Mouse (Mus musculus): ENCODE data around the gene Blm. TPM values are rescaled to one million over a fixed set of nuclear protein-coding genes. Genes with fewer than 3 reads are reported as not detected.

The Blm gene
- polyA plus RNA-seq, 1 experiment from 2014 or later: 7.4 TPM

DNA sequence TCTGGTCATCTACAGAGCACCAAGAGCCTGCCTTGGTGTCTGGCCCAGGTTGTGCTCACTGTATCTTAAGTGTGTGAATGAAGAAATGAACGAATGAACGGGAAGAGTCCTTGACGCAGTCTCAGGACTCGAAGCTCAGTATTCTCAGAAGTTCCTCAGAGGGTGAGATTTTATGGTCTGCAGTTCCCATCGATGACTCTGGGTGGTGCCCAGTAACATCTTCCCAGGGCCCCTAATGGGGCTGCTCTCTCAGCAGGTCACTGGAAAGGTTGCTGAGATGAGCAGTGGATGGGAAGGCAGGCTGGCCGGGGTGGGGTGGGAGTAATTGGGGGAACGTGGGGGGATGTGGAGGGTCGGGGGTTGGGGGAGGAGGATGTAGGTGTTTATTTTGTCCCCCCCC lies 23.2 kb upstream of the Blm start:
- H3K9me3 ChIP-seq (replicated peaks): no peaks in the 10 kb centered on the region
- 52% methylated on average over 8 of the region's 8 CpGs for WGBS
- no peak overlapping the region for H3K4me3 ChIP-seq (replicated peaks)
- H3K9ac ChIP-seq (replicated peaks): no peak overlapping the region
- H3K27ac ChIP-seq (replicated peaks): no peak overlapping the region
- H3K4me2 ChIP-seq: no peak overlapping the region
- ATAC-seq (ENCODE audit: low FRiP score): no peak
- H3K36me3 ChIP-seq: no peaks in the 10 kb centered on the region
- no peaks in the 10 kb centered on the region for H3K4me1 ChIP-seq
- H3K27me3 ChIP-seq (replicated peaks): no peaks in the 10 kb centered on the region

DNA sequence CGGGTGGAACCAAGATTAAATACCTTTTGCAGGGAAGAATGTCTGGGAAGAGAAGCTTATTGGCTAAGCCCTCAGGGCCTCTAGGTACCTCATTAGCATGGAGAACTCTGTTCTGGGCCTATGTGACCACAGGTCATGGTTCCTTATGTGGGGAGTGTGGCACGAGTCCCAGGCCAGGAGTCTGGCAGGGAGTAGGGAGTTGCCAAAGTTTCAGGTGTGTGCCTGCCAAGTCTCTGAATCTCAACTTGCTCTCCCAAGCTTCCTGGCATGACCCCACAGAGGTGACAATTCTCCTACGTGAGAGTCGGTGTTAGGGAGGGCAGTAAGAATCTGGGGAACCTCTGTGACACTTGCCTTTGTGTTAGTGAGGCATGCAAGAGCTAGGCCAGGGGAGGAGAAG lies 22.2 kb upstream of the Blm start:
- Histone ChIP-seq H3K27me3 (replicated peaks) (no peaks in the 10 kb centered on the region), H3K4me2 (no peak overlapping the region), H3K27ac (replicated peaks) (no peak overlapping the region), H3K4me1 (no peaks in the 10 kb centered on the region), H3K9ac (replicated peaks) (no peak overlapping the region), H3K9me3 (replicated peaks) (no peaks in the 10 kb centered on the region), H3K36me3 (no peaks in the 10 kb centered on the region), H3K4me3 (replicated peaks) (no peak overlapping the region)
- ATAC-seq (ENCODE audit: low FRiP score): no peak
- WGBS: 85% methylated on average over 4 of the region's 4 CpGs

DNA sequence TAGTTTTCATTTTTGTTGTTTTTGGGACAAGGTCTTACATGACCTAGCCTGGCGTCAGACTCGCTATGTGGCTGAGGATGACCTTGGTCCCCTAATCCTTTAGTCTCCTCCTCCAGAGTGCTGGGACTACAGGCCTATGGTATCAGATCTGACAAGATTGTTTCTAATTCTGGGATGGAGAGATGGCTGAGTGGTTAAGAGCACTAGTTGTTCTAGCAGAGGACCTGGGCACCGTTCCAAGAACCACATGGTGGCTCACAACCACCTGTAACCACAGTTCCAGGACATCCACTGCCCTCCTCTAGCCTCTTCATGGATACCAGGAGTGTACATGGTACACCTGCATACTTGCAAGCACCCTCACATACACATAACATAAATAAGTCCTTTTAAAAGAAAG lies 21.2 kb upstream of the Blm start:
- Histone ChIP-seq H3K27ac (replicated peaks) (no peak overlapping the region), H3K27me3 (replicated peaks) (no peaks in the 10 kb centered on the region), H3K36me3 (no peaks in the 10 kb centered on the region), H3K4me1 (no peaks in the 10 kb centered on the region), H3K9me3 (replicated peaks) (no peaks in the 10 kb centered on the region), H3K4me2 (no peak overlapping the region), H3K4me3 (replicated peaks) (no peak overlapping the region), H3K9ac (replicated peaks) (no peak overlapping the region)
- no peak for ATAC-seq (ENCODE audit: low FRiP score)
- 84% methylated on average over 3 of the region's 3 CpGs for WGBS

DNA sequence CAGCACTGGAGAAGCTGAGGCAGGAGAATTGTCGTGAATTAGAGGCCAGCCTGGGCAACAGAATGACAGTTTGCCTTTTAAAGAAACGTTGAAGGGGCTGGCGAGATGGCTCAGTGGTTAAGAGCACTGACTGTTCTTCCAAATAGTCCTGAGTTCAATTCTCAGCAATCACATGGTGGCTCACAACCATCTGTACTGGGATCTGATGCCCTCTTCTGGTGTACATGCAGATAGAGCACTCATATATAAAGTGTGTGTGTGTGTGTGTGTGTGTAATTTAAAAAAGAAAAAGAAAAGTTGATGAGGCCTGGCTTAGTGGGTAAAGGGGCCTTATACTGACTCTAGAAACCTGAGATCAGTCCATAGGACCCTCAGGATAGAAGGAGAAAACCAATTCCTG lies 20.2 kb upstream of the Blm start:
- Histone ChIP-seq H3K4me1 (no peaks in the 10 kb centered on the region), H3K4me3 (replicated peaks) (no peak overlapping the region), H3K27ac (replicated peaks) (0 out of 2 replicates have a peak overlapping the region, but pooled peaks have one; percentile 45), H3K27me3 (replicated peaks) (no peaks in the 10 kb centered on the region), H3K36me3 (no peaks in the 10 kb centered on the region), H3K9me3 (replicated peaks) (no peaks in the 10 kb centered on the region), H3K4me2 (no peak overlapping the region), H3K9ac (replicated peaks) (no peak overlapping the region)
- WGBS: 72% methylated on average over 3 of the region's 3 CpGs
- no peak for ATAC-seq (ENCODE audit: low FRiP score)

DNA sequence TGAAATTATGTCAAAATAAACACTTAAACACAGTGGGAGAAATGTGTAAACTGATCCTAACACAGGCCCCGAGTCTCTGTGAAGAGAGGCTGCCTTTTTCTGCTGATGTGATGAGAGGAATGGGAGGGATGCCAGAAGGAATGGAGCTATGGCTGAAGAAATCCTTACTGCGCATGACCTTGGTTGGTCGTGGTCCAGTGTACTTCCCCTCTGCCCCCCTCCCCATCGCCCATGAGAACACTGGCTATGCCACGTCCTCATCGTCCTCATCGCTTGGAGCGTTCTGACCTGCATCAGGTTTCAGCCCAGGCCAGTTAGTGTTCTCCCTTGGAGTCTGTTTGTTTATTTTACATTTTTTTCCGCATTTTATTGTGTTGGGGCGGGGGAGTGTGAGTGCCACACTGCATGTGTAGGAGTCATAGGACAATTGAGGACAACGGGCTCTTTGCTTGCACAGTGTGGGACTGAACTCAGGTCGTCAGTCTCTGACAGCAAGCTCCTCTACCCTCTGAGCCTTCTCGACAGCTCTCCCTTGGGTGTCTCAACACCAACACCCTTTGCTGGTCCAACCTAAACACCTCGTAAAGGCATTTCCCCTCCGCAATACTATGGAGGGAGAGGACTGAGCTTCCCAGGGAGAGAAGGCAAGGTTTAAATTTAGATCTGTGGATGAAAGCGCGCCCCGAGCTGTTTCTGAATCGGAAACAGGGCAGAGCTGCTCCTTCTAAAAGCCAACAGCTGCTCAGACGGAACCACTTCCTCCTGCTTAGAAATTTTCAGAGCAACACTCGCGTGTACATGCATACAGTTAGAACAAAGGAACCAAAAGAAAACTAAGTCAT lies 19.5 kb upstream of the Blm start:
- WGBS: 72% methylated on average over 22 of the region's 22 CpGs
- H3K9ac ChIP-seq (replicated peaks): no peak overlapping the region
- ATAC-seq (ENCODE audit: low FRiP score): no peak
- H3K27ac ChIP-seq (replicated peaks): peak overlapping the region; percentile 45; the same call in 1 of the 2 replicates
- H3K36me3 ChIP-seq: no peaks in the 10 kb centered on the region
- no peak overlapping the region for H3K4me2 ChIP-seq
- H3K4me3 ChIP-seq (replicated peaks): no peak overlapping the region
- no peaks in the 10 kb centered on the region for H3K9me3 ChIP-seq (replicated peaks)
- H3K27me3 ChIP-seq (replicated peaks): no peaks in the 10 kb centered on the region
- H3K4me1 ChIP-seq: no peaks in the 10 kb centered on the region

DNA sequence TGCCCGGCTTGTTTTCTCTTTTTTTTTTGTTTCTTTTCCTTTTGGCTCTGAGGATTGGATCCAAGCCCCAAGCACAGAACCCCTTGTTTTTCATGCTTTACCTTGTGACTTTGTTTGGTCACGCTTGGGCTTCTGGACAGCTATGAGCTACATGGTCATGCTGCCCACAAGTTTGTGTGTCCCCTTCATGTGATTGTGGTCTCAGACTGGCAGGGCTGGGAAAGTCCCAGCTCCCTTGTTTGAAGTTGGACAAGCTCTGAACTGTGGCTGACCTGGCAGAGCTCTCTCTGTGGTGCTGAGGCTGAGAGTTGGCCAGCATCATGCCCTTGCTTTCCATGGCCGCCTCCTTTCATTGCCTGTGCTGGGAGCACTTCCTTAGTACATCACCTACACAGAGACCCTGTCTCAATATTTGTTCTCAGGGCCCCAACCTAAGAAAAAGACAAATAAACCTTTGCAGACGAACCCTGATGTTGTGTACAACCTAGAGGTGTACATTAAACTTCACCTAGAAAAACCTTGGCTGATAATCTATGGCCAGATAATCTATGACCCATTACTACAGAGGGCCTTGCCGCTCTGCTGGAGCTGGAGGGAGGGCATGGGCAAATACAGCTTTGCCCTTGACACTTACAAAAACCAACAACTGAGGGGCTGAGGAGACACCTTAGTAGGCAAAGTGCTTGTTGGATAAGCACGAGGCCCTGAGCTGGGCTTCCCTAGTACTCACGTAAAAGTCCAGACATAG lies 13.8 kb upstream of the Blm start:
- no peak overlapping the region for H3K27ac ChIP-seq (replicated peaks)
- H3K4me3 ChIP-seq (replicated peaks): no peak overlapping the region
- ATAC-seq (ENCODE audit: low FRiP score): no peak
- no peaks in the 10 kb centered on the region for H3K9me3 ChIP-seq (replicated peaks)
- H3K27me3 ChIP-seq (replicated peaks): no peaks in the 10 kb centered on the region
- WGBS: 87% methylated on average over 7 of the region's 7 CpGs
- no peak overlapping the region for H3K4me2 ChIP-seq
- no peak overlapping the region for H3K9ac ChIP-seq (replicated peaks)
- H3K4me1 ChIP-seq: no peaks in the 10 kb centered on the region
- no peaks in the 10 kb centered on the region for H3K36me3 ChIP-seq

DNA sequence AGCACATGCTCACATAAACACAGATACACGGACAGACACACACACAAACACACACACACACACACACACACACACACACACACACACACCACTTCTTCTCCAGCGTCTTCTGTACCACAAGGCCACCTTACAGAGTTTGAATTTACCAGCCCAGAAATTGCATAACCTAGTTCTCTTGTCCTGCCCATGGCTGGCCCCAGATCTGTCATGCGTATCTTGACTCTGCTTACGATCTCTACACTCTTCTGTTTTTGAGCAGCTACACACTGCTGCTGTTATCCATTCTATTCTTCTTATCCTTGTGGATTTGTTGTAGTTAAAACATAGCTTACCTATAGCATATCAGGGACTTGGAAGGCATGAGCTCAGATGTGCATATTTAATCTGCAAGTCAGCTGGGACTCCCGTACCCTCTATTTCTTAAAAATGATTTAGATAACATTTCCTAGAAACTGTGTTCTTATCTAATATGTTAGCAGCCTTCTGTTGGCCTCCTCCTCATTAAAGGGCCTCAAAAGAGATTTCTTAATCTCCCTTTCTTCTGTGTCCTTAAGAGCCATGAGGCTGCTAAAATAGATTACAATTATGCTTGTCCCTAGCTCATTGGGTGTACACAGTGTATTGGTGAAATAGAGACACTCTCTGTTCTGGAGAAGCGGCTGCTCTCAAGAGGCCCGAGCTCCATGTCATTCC lies 7.4 kb upstream of the Blm start:
- WGBS: 92% methylated on average over 7 of the region's 7 CpGs
- Histone ChIP-seq H3K9me3 (replicated peaks) (no peaks in the 10 kb centered on the region), H3K4me2 (no peak overlapping the region), H3K9ac (replicated peaks) (no peak overlapping the region), H3K27ac (replicated peaks) (no peak overlapping the region), H3K36me3 (no peaks in the 10 kb centered on the region), H3K27me3 (replicated peaks) (peaks cover 3% of the 10 kb centered on the region; the same call in 1 of the 2 replicates), H3K4me3 (replicated peaks) (no peak overlapping the region), H3K4me1 (no peaks in the 10 kb centered on the region)
- ATAC-seq (ENCODE audit: low FRiP score): no peak

DNA sequence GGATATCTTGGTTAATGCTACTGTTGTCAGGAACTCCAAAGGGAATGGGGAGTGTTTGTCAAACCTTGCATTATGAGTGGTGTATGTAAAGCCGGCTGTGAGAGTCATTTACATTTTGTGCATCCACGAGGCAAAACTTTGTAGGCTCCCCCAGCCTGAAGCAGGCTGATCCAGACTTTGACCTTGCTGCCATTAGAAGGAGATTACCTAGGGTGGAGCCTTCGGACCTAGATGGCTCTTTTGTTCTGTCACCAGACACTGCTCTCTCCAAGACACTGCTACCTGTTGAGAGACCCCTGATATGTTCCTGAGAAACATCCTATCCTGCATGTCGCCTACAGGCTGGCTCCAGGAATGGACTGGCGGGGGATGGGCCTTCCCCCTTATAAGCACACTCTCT lies 4.7 kb upstream of the Blm start:
- Histone ChIP-seq H3K4me1 (peaks cover under 1% of the 10 kb centered on the region), H3K4me2 (no peak overlapping the region), H3K27me3 (replicated peaks) (peaks cover 3% of the 10 kb centered on the region; the same call in 1 of the 2 replicates), H3K36me3 (no peaks in the 10 kb centered on the region), H3K9me3 (replicated peaks) (no peaks in the 10 kb centered on the region), H3K27ac (replicated peaks) (no peak overlapping the region), H3K4me3 (replicated peaks) (no peak overlapping the region), H3K9ac (replicated peaks) (no peak overlapping the region)
- ATAC-seq (ENCODE audit: low FRiP score): no peak
- WGBS: 69% methylated on average over 5 of the region's 5 CpGs

DNA sequence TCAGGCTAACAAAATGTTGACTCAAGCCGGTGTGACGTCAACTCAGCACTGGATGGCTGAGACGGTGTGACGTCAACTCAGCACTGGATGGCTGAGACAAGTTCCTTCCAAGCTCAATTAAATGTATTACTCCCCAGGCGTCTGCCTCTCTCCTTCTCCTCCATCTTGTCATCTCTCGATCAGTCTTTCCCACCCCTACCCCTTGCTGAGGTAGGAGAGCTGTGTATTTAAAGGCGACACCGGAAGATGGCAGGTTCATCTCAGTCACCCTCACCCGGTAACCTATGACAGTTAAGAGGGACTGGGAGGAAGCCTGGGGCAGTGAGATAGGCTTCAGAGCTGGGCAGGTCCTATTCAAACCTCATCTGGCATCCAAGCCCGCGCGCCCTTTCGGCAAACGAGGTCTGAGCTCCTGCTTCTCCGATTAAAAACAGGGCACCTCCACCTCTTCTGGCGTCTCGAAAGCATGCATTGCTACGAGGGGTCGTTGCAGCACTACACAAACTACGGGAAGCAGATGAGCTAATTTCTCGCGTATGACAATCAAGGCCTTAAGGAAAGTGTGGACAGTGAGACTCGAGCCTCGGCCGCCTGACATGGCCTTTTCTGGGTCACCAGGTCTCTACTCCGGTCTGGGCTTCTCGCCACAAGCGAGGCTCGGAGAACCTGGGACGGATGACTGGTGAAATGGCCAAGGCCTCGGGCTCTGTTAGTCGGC lies 469 bp downstream of the Blm start:
- Histone ChIP-seq H3K27ac (replicated peaks) (peak overlapping the region; percentile 54), H3K4me3 (replicated peaks) (peak overlapping the region; percentile 62), H3K4me2 (peak overlapping the region; percentile 96), H3K4me1 (peaks cover 12% of the 10 kb centered on the region), H3K36me3 (no peaks in the 10 kb centered on the region), H3K9ac (replicated peaks) (peak overlapping the region; percentile 54), H3K27me3 (replicated peaks) (no peaks in the 10 kb centered on the region), H3K9me3 (replicated peaks) (no peaks in the 10 kb centered on the region)
- 1% methylated on average over 32 of the region's 32 CpGs for WGBS
- ATAC-seq (ENCODE audit: low FRiP score): no peak

DNA sequence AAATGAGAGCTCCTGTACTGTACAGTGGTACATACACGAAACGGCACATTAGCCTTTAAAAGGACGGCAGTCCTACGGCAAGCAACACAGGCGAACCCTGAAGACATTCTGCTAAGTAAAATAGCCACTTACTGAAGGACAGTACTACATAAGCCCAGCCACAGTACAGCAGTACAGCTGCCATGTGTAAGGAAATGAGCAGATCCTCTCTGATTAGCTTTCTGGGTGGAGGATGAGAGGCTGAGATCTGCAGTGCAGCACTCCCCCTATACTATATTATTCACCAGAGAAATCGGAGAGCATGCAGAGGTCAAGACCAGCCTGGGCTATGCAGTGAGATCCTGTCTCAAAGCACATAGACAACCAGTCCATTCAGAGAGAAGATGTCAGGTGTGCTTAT lies 3.8 kb downstream of the Blm start:
- WGBS: 93% methylated on average over 6 of the region's 6 CpGs
- no peak overlapping the region for H3K9ac ChIP-seq (replicated peaks)
- peaks cover 12% of the 10 kb centered on the region for H3K4me1 ChIP-seq
- H3K27me3 ChIP-seq (replicated peaks): no peaks in the 10 kb centered on the region
- H3K4me2 ChIP-seq: no peak overlapping the region
- no peak overlapping the region for H3K27ac ChIP-seq (replicated peaks)
- H3K9me3 ChIP-seq (replicated peaks): no peaks in the 10 kb centered on the region
- no peaks in the 10 kb centered on the region for H3K36me3 ChIP-seq
- no peak overlapping the region for H3K4me3 ChIP-seq (replicated peaks)
- ATAC-seq (ENCODE audit: low FRiP score): no peak

DNA sequence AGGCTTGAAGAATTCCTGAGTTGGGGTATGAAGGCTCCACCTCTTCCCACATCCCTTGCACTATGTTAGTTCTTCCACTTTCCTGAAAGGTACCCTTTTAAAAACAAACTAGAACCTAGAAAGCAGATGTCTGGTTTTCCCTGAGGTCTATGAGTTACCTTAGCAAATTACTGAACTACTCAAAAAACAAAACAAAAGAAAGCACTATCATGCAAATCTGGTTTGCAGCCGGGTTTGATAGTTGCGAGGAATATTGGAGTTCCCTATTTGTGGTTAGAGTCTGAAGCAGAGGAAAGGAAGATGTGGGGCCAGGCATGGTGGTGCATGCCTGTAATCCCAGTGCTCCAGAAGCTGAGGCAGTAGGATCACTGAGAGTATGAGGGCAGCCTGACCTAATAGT lies 4.3 kb downstream of the Blm start:
- H3K4me2 ChIP-seq: no peak overlapping the region
- H3K9ac ChIP-seq (replicated peaks): no peak overlapping the region
- H3K9me3 ChIP-seq (replicated peaks): no peaks in the 10 kb centered on the region
- peaks cover 12% of the 10 kb centered on the region for H3K4me1 ChIP-seq
- H3K27me3 ChIP-seq (replicated peaks): no peaks in the 10 kb centered on the region
- no peak for ATAC-seq (ENCODE audit: low FRiP score)
- no peak overlapping the region for H3K27ac ChIP-seq (replicated peaks)
- no peak overlapping the region for H3K4me3 ChIP-seq (replicated peaks)
- WGBS: 84% methylated on average over 2 of the region's 2 CpGs
- H3K36me3 ChIP-seq: no peaks in the 10 kb centered on the region
